Mouse (Mus musculus): ENCODE measurements at regions not wholly inside any gene's neighbourhood (a gene's known extent, or its start where the extent isn't known, plus 50 kb on each side); places are given as distances from the start of the nearest gene placed in this dataset.

DNA sequence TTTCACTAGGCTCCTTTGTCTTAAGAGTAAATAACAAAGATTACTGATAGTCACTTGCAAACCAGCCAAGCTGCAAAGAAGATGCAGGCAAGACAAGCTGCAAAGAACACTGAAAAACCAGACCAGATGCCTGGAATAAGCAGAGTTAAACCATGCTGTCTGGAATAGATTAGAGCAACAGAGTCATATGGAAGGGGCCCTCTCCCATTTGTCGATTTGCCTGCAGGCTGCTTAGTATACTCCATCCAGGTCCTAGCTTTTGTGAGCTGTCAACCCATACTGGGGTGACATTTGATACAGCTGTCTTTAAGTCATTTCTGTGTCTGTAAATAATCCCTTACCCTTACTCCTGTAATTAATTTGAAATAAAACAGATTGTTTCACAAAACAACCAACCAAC lies 1059.1 kb downstream of the 4930444P10Rik start:
- no peak for TF ChIP-seq POLR2A (IDR thresholded peaks at IDR 0.05; ENCODE audit: insufficient read depth, low read length)
- no peak for TF ChIP-seq CTCF (IDR thresholded peaks at IDR 0.05; ENCODE audit: low read depth, low read length)
